Mouse (Mus musculus): ENCODE results near the gene Tspan31. TPM values are rescaled to one million over a fixed set of nuclear protein-coding genes. Genes with fewer than 3 reads are reported as not detected.

The Tspan31 gene
- 56.7 and 71.6 TPM in 2 replicates for polyA plus RNA-seq (2012; ENCODE audit: insufficient read depth, insufficient read length, missing spikeins)

DNA sequence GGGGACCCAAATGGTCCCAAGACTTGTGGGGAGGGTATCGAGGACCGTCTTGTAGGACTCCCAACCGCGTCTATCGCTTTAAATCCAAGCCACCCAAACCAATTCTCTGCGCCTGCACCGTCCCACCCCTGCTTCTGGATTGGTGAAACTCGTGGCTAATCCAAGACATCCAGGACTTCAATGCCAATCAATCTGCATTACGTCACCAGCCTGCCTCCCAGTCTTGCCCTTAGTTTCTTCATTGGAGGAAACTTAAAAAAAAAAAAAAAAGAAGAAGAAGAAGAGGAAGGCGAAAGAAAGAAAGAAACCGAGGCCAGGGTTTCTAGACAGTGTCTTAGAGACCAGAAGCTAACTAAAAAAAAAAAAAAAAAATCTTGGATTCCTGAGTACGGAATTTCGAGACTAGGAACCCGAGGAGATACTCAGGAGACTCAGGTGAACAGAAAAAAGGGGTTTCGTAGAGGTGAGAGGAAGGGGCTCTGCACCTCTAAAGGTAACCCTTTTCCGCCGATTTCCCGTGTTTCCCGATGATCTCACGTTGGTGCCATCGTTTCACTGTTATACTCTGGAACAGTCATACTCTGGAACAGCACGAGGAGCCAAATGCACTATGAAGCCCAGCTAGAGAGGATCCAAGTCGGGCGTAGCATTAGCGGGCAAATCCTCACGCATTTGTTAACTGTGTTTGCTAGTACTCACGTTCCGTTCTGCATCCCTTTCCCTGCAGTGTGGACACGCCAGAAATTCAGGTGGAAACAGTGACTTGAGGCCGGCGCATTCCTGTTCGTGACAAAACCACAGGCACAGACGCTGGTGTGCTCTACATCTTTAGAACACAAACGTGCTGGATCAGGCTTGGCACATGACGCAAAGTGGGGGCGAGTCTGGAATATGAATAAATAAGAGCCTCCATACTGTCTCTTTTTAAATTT lies at the start of gene Tspan31:
Gene Tspan31 (minus strand): TSS at position 75 of the 932 bp plus-strand sequence.
- Histone ChIP-seq H3K4me3 (ENCODE audit: insufficient read depth, low read depth, low read length) (peak within 1 kb of the TSS; percentile 84), H3K4me1 (ENCODE audit: control insufficient read depth, insufficient read depth, insufficient read length, low read length) (no peaks in the 10 kb centered on the region), H3K27ac (replicated peaks; ENCODE audit: low read depth, low read length) (peak within 1 kb of the TSS; percentile 75)

DNA sequence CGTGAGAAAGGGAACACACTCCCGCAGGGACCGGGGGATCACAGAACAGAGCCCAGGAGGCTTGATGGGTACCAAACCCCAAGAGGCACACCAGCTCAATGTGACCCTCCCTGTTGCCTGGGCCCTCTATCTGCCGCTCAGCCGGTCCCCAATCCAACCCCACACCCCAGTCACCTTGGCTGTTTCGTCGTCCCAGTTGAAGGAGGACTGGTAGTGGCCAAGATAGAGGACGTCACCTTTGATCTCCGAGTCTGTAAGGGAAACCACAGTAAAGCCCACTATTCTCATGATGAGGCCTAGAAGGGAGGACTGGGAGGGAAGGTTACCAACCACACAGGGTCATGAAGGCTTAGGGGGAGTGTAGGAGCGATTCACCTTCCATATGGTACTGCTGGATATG lies 49.2 kb upstream of the Tspan31 start:
- H3K4me3 ChIP-seq (ENCODE audit: insufficient read depth, low read depth, low read length), result no peak overlapping the region

DNA sequence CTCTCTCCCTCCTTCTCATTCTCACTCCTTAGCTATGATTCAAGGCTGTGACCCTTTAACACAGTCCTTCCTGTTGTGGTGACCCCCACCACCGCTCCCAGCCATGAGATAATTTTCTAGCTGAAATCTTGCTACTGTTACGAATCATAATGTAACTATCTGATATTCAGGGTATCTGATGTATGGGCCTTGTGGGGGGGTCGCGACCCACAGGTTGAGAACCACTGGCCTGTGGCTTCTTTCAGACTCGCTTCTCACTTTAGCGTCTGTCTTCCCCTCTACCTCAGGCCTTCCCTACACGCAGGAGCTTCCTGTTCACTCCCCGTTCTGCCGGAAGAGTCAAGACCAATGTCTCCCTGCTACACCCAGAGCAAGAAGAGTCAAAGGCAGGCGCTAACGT lies 48.4 kb upstream of the Tspan31 start:
- H3K4me3 ChIP-seq (ENCODE audit: insufficient read depth, low read depth, low read length), result no peak overlapping the region
- H3K27ac ChIP-seq (replicated peaks; ENCODE audit: low read depth, low read length), result no peak overlapping the region
- no peaks in the 10 kb centered on the region; the same call in 1 of the 2 replicates for H3K4me1 ChIP-seq (ENCODE audit: control insufficient read depth, insufficient read depth, insufficient read length, low read length)

More for the DNA sequence above, 49.2 kb upstream of the Tspan31 start:
- Histone ChIP-seq H3K27ac (replicated peaks; ENCODE audit: low read depth, low read length) (no peak overlapping the region), H3K4me1 (ENCODE audit: control insufficient read depth, insufficient read depth, insufficient read length, low read length) (no peaks in the 10 kb centered on the region; the same call in 1 of the 2 replicates)

DNA sequence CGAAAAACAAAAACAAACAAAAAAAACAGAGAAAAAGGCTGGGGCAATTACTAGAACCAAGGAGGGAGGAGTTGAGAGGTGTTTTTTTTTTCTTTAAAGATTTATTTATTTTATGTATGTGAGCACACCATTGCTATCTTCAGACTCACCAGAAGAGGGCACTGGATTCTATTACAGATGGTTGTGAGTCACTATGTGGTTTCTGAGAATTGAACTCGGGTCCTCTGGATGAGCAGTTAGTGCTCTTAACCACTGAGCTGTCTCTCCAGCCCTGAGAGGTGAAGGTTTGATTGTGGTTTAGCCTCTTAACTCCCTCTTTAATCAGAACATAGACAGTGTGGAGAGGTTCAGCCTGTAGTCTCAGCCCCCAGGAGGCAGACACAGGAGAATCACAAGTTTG lies 45.0 kb upstream of the Tspan31 start:
- Histone ChIP-seq H3K4me1 (ENCODE audit: control insufficient read depth, insufficient read depth, insufficient read length, low read length) (no peaks in the 10 kb centered on the region), H3K27ac (replicated peaks; ENCODE audit: low read depth, low read length) (no peak overlapping the region), H3K4me3 (ENCODE audit: insufficient read depth, low read depth, low read length) (no peak overlapping the region)

DNA sequence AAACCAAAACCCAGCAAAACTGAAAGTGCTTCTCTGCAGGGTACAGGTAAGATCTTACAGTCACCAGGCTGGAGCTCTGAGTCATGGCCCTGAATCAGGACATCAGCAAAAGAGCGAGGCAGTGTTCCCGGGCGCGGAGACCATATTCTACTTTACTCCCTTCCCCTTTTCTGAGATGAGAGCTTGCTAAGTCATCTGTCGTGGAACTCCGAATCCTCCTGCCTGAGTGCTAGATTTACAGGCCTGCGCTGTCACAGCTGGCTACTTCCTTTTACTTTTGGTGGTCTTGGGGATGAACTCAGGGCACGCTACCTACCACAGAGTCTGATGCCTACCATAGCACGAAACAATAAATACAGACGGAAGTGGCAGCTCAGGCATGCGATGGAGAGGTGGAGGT lies 44.3 kb upstream of the Tspan31 start:
- Histone ChIP-seq H3K27ac (replicated peaks; ENCODE audit: low read depth, low read length) (no peak overlapping the region), H3K4me3 (ENCODE audit: insufficient read depth, low read depth, low read length) (no peak overlapping the region), H3K4me1 (ENCODE audit: control insufficient read depth, insufficient read depth, insufficient read length, low read length) (no peaks in the 10 kb centered on the region)

DNA sequence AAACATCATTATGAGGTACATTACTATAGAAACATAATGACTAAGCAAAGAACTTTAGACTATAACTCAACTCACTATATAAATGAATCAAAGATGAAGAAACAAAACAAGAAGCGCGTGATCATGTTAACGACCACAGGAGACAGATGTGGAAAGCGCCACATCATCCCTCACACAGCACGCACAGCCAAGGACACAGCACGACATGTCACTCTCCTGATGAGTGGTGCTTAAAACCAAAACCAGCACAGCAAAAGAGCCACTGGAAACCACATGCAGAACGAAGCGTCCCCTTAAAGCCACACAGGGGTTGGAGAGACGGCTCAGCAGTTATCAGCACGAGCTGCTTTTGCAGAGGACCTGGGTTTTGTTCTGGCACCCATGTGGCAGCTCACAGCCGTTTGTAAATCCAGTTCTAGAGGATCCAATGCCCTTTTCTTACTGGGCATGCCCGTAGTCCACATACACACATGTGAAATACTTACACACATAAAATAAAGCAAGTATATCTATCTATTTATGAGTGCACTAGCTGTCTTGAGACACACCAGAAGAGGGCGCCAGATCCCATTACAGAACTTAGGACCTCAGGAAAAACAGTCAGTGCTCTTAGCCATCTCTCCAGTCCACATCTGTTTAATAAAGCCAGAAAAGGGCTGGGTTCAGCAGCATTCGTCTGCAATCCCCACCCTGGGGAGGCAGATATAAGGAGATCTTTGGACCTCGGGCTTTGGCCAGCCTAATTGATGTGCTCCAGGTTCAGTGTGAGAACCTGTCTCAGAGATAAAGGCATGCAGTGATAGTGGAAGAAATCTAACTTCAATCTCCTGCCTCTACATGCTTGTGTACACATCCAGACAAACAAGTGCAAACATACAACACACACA lies 41.2 kb upstream of the Tspan31 start:
- Histone ChIP-seq H3K4me1 (ENCODE audit: control insufficient read depth, insufficient read depth, insufficient read length, low read length) (no peaks in the 10 kb centered on the region), H3K4me3 (ENCODE audit: insufficient read depth, low read depth, low read length) (no peak overlapping the region), H3K27ac (replicated peaks; ENCODE audit: low read depth, low read length) (no peak overlapping the region)

DNA sequence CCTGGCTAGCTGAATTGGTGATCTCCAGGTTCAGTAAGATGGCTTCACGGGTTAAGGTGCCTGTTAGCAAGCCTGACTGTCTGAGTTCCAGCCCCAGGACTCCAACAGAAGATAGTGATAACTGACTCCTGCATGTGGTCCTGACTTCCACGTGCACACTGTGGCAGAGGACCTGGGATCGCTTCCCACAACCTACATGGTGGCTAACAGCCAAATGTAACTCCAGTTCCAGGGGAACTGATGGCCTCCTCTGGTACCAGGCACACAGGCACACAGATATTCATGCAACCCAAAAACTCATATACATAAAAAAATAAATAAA lies 38.2 kb upstream of the Tspan31 start:
- Histone ChIP-seq H3K27ac (replicated peaks; ENCODE audit: low read depth, low read length) (no peak overlapping the region), H3K4me1 (ENCODE audit: control insufficient read depth, insufficient read depth, insufficient read length, low read length) (no peaks in the 10 kb centered on the region), H3K4me3 (ENCODE audit: insufficient read depth, low read depth, low read length) (no peak overlapping the region)

DNA sequence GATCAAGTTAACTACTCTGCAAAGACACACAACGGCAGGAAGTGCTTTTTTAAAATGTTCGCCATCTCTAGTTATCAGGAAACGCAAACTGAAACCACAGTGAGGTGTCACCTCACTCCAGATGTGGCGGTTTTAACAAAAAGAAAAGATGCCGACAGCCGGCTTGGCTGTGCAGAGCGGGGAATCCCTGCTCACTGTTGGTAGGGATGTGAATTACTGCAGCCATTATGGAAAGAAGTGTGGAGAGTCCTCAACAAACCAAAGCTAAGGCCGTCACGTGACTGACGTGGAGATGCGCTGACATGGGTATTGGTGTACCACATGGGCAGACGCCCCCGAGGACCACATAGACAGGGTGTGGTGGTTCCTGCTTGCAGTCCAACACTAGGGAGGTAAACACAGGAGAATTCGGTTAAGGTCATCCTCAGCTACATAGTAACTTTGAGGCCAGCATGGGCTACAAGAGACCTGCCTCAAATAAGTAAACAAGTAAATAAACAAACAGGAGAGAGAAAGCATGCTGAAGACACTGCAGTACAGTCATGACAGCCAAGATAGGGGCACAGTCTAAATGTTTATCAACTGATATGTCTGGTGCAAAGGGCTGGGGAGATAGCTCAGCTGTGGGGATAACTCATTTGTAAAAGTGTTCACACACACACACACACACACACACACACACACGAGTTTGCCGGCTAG lies 37.6 kb upstream of the Tspan31 start:
- Histone ChIP-seq H3K27ac (replicated peaks; ENCODE audit: low read depth, low read length) (no peak overlapping the region), H3K4me1 (ENCODE audit: control insufficient read depth, insufficient read depth, insufficient read length, low read length) (no peaks in the 10 kb centered on the region), H3K4me3 (ENCODE audit: insufficient read depth, low read depth, low read length) (no peak overlapping the region)

DNA sequence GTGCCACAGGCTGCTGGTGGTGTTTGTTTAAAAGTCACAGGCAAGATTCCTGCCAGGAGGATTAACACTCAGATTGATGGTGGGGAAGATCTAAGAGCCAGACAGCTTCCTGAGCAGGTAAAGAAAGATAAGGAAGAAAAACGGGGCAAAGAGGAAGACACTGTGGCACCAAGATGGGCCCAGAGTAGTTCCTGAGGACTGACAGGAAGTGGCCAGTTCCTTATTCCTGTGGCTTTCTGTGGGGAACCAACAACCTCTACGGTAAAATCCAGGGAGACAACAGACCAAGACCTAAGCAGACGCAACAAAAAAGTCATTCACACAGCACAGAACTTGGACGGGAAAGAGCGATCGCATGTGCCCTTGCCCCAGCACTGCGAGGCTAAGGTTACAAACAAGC lies 33.6 kb upstream of the Tspan31 start:
- Histone ChIP-seq H3K4me1 (ENCODE audit: control insufficient read depth, insufficient read depth, insufficient read length, low read length) (no peaks in the 10 kb centered on the region), H3K27ac (replicated peaks; ENCODE audit: low read depth, low read length) (no peak overlapping the region), H3K4me3 (ENCODE audit: insufficient read depth, low read depth, low read length) (no peak overlapping the region)

DNA sequence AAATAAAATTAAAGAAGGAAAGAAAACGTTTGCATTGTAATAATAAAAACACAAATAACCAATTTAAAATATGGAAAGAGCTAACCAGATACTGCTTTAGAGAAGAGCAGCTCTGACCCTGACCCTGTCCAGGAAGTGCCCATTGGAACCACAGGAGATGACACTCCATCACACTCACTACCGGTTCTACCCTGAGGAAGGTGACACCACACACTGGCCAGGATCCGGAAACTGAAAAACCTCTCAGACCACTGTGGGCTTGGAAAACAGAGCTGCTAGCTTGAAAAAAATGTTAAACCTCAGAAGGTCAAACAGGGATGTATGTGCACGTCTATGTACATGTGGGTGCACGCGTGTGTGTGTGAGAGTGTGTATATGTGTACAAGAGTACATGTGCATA lies 31.1 kb upstream of the Tspan31 start:
- no peak overlapping the region for H3K4me3 ChIP-seq (ENCODE audit: insufficient read depth, low read depth, low read length)
- no peaks in the 10 kb centered on the region for H3K4me1 ChIP-seq (ENCODE audit: control insufficient read depth, insufficient read depth, insufficient read length, low read length)
- no peak overlapping the region for H3K27ac ChIP-seq (replicated peaks; ENCODE audit: low read depth, low read length)

DNA sequence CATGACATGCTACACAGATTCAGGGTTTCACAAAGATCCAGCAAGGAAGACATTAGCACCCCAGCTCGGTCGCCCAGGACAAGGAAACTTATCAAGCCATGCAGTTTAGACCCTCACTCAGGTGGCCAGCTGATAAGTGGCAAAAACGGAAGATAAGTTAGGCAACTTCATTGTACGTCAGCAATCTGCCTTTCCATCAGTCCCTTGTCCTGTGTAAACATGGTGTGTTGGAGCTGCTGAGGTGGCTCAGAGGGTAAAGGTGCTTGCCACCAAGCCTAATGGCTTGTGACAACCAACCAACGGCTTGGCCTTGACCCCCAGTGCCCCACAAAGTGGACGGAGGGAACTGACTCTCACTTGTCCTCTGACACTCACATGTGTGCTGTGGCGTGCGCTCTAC lies 30.4 kb upstream of the Tspan31 start:
- Histone ChIP-seq H3K27ac (replicated peaks; ENCODE audit: low read depth, low read length) (no peak overlapping the region), H3K4me3 (ENCODE audit: insufficient read depth, low read depth, low read length) (no peak overlapping the region), H3K4me1 (ENCODE audit: control insufficient read depth, insufficient read depth, insufficient read length, low read length) (no peaks in the 10 kb centered on the region)

DNA sequence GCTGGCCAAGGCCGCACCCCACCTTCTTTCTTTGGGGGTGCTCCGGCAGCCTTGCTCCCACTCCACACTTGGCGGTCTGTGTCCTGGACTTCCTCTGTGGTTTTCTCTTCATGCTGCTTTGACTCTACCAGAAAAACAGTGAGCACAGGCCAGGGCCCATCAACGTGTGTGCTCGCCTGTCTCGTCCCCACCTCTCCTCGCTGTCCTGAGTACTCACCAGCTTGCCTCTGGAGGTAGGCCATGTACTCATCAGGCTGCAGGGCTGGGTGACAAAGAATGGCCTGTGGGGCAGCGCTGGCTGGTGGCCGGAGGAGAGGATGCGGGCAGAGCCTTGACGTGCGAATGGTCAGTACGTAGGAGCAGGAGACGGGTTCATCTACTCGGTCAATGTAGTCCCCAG lies 29.8 kb upstream of the Tspan31 start:
- H3K27ac ChIP-seq (replicated peaks; ENCODE audit: low read depth, low read length), result no peak overlapping the region
- H3K4me1 ChIP-seq (ENCODE audit: control insufficient read depth, insufficient read depth, insufficient read length, low read length), result no peaks in the 10 kb centered on the region
- H3K4me3 ChIP-seq (ENCODE audit: insufficient read depth, low read depth, low read length), result no peak overlapping the region

DNA sequence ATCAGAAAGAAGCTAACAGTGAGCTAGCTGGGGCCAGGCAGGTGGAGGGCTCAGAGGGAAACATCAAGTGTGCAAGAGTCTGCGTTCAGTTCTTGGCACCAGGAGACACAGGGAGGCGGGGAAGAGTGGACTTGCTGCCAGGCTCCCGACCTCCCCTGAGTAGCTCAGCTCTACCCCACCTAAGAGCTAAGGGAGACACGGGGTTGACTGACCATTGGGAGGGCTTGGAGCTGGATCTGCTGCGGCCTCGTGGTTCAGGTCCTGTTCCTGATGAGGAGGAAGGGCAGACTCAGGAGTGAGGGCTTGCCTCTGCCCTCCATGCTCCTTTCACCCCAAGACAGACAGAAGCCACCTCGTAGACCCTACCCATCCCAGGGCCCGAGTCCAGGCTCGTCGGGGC lies 29.1 kb upstream of the Tspan31 start:
- no peak overlapping the region for H3K27ac ChIP-seq (replicated peaks; ENCODE audit: low read depth, low read length)
- H3K4me3 ChIP-seq (ENCODE audit: insufficient read depth, low read depth, low read length), result no peak overlapping the region
- no peaks in the 10 kb centered on the region for H3K4me1 ChIP-seq (ENCODE audit: control insufficient read depth, insufficient read depth, insufficient read length, low read length)

DNA sequence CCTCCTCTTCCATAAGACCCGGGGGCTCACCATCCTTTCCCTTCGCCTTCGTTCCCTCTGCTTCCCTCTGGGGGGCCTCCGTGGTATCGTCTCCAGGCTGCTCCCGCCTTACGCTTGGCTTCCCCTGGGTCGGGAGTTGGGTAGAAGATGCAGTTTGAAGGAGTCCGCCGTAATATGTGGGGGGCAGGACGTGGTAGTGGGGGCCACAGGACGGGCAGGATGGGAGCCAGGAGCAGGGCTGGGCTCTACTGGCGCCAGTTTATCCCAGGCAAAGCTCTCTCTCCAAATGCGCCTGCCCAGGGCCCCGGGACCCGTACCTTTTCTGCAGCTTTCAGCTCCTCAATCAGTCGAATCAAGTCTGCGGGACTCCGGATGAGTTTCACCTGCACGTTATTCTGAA lies 28.4 kb upstream of the Tspan31 start:
- H3K27ac ChIP-seq (replicated peaks; ENCODE audit: low read depth, low read length), result no peak overlapping the region
- H3K4me1 ChIP-seq (ENCODE audit: control insufficient read depth, insufficient read depth, insufficient read length, low read length), result no peaks in the 10 kb centered on the region

DNA sequence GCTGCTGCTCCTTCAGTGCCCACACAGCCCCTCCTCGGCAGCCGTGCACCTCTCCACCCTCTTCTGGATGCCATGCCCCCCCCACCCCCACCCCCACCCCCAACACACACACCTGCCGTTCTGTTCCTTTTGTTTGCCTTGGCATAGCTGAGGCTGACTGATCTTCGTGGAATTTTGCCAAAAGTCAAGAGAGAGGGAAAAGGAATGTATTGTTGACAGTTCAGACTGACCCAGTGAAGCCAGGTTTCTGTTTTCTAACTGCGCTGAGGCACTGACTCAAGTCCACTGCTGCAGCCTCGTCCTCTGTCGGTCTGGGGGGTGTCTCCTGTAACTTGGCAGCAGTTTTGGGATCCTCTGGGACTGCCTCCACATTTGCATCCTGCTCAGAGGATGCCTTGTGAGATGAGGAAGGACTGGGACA lies 24.3 kb upstream of the Tspan31 start:
- H3K4me3 ChIP-seq (ENCODE audit: insufficient read depth, low read depth, low read length), result no peak overlapping the region
- no peak overlapping the region for H3K27ac ChIP-seq (replicated peaks; ENCODE audit: low read depth, low read length)
- no peaks in the 10 kb centered on the region; the same call in 1 of the 2 replicates for H3K4me1 ChIP-seq (ENCODE audit: control insufficient read depth, insufficient read depth, insufficient read length, low read length)

More for the DNA sequence above, 28.4 kb upstream of the Tspan31 start:
- no peak overlapping the region for H3K4me3 ChIP-seq (ENCODE audit: insufficient read depth, low read depth, low read length)
